Mouse (Mus musculus): Measurements from ENCODE around the gene Adora1. TPM values are rescaled to one million over a fixed set of nuclear protein-coding genes. Genes with fewer than 3 reads are reported as not detected.
A peak's percentile ranks its signal among the peaks of the same experiment; 100 is the strongest.

The Adora1 gene
- polyA plus RNA-seq, 1 experiment from 2014 or later = 0.08 TPM

DNA sequence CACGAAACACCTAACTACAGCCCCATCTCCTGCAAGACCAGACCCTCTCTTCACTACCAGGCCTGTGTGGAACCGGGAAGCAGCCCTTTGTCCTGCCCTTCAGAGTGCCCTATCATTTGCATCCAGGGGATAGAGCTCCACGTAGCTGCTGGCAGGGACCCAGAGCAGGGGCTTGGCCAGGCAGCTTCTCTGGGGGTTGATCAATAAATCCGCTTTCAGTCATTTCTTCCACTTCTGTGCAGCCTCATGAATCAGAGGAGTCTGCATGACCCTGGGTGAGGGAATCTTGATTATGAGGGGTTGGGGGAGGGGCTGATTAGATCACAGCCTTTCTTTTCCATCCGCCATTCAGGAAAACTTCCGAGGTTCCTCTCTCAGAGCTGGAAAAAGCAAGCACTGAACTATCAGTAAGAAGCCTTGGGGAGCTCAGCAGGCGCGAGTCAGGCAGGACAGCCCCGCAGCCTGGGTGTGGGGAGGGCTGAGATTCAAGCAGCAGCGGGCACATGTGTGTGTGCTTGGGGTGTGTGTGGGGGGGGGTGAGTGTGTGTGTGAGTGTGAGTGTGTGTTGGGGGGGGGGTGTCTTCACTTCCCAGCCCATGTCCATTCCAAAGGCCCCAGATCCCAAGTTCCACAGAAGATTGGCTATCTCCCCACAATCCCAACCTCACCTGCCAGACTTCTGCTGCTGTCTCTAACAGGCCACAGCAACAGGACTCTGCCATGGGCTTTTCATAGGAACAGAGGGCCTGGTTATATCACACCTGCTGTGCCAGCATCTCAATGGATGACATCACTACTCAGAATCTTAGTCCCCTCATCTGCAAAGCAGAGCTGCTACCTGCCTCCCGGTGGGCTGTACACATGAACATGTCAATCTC, 19.2 kb downstream of the Adora1 start:
- WGBS = 15% methylated on average over 11 of the region's 11 CpGs
- peak overlapping the region; percentile 46; the same call in 1 of the 2 replicates for H3K9ac ChIP-seq (ENCODE audit: low read length)
- no peaks in the 10 kb centered on the region for H3K9me3 ChIP-seq (ENCODE audit: control insufficient read depth, low read length)
- H3K27me3 ChIP-seq (ENCODE audit: control insufficient read depth, insufficient read depth, low read length) = no peaks in the 10 kb centered on the region
- no peaks in the 10 kb centered on the region for H3K36me3 ChIP-seq (ENCODE audit: control insufficient read depth, insufficient read depth, low read length)
- peak overlapping the region; percentile 11; the same call in 1 of the 2 replicates for H3K27ac ChIP-seq (ENCODE audit: low read depth, low read length)
- H3K4me2 ChIP-seq = 0 out of 2 replicates have a peak overlapping the region, but pooled peaks have one; percentile 12
- ATAC-seq (ENCODE audit: low FRiP score) (peak; percentile 67; the same call in 1 of the 2 replicates), DNase-seq (ENCODE audit: low spot score, missing footprints) (peak; percentile 91)
- H3K4me3 ChIP-seq (ENCODE audit: low read depth, low read length) = no peak overlapping the region
- peaks cover 9% of the 10 kb centered on the region for H3K4me1 ChIP-seq (ENCODE audit: control insufficient read depth, insufficient read depth, low read length)

- no peak overlapping the region for H3K27ac ChIP-seq (ENCODE audit: low read depth, low read length)
- ATAC-seq (ENCODE audit: low FRiP score) (no peak), DNase-seq (ENCODE audit: low spot score, missing footprints) (peak; percentile 77)
- H3K4me2 ChIP-seq = no peak overlapping the region
- H3K9ac ChIP-seq (ENCODE audit: low read length) = no peak overlapping the region
- H3K9me3 ChIP-seq (ENCODE audit: control insufficient read depth, low read length) = no peaks in the 10 kb centered on the region
- H3K4me1 ChIP-seq (ENCODE audit: control insufficient read depth, insufficient read depth, low read length) = peaks cover 9% of the 10 kb centered on the region
- 46% methylated on average over 7 of the region's 7 CpGs for WGBS
- no peak overlapping the region for H3K4me3 ChIP-seq (ENCODE audit: low read depth, low read length)
- no peaks in the 10 kb centered on the region for H3K36me3 ChIP-seq (ENCODE audit: control insufficient read depth, insufficient read depth, low read length)
- no peaks in the 10 kb centered on the region for H3K27me3 ChIP-seq (ENCODE audit: control insufficient read depth, insufficient read depth, low read length)
Observed at GRCm38 (mm10) chr1:134215059-134215458, 20.2 kb downstream of the Adora1 start.

- WGBS = 78% methylated on average over 7 of the region's 7 CpGs
- H3K9me3 ChIP-seq (ENCODE audit: control insufficient read depth, low read length) = no peaks in the 10 kb centered on the region
- no peak overlapping the region for H3K27ac ChIP-seq (ENCODE audit: low read depth, low read length)
- DNase-seq (ENCODE audit: low spot score, missing footprints) (no peak), ATAC-seq (ENCODE audit: low FRiP score) (no peak)
- H3K36me3 ChIP-seq (ENCODE audit: control insufficient read depth, insufficient read depth, low read length) = no peaks in the 10 kb centered on the region
- H3K27me3 ChIP-seq (ENCODE audit: control insufficient read depth, insufficient read depth, low read length) = no peaks in the 10 kb centered on the region
- peaks cover 9% of the 10 kb centered on the region for H3K4me1 ChIP-seq (ENCODE audit: control insufficient read depth, insufficient read depth, low read length)
- H3K9ac ChIP-seq (ENCODE audit: low read length) = no peak overlapping the region
- H3K4me3 ChIP-seq (ENCODE audit: low read depth, low read length) = no peak overlapping the region
- H3K4me2 ChIP-seq = no peak overlapping the region
Observed at GRCm38 (mm10) chr1:134213405-134213804, 21.8 kb downstream of the Adora1 start.

DNA sequence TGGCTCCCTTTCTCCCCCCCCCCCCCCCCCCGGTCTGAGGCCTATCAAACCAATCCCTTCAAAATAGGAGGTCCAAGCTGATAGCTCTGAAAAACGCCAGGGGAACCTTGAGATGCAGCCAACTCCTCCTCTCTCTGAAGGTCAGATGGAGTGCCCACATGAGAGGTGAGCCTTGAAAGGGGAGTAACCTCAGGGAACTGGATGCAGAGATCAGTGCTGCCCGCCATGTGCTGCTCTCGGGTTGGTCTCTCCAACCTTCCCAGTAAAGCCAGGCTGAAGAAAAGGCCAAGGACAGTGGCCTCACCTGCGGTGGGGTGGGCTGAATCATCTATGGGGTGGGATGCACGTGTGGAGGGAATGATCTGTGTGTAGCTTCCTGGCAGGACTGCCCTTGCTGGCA, 22.9 kb downstream of the Adora1 start:
- WGBS = 71% methylated on average over 6 of the region's 6 CpGs
- ATAC-seq (ENCODE audit: low FRiP score) = no peak
- no peak overlapping the region for H3K4me3 ChIP-seq (ENCODE audit: low read depth, low read length)
- H3K27ac ChIP-seq (ENCODE audit: low read depth, low read length) = no peak overlapping the region
- H3K9me3 ChIP-seq (ENCODE audit: control insufficient read depth, low read length) = no peaks in the 10 kb centered on the region
- H3K9ac ChIP-seq (ENCODE audit: low read length) = no peak overlapping the region
- no peaks in the 10 kb centered on the region for H3K36me3 ChIP-seq (ENCODE audit: control insufficient read depth, insufficient read depth, low read length)
- DNase-seq (ENCODE audit: low spot score, missing footprints) = no peak
- no peak overlapping the region for H3K4me2 ChIP-seq
- peaks cover 9% of the 10 kb centered on the region for H3K4me1 ChIP-seq (ENCODE audit: control insufficient read depth, insufficient read depth, low read length)
- H3K27me3 ChIP-seq (ENCODE audit: control insufficient read depth, insufficient read depth, low read length) = no peaks in the 10 kb centered on the region

DNA sequence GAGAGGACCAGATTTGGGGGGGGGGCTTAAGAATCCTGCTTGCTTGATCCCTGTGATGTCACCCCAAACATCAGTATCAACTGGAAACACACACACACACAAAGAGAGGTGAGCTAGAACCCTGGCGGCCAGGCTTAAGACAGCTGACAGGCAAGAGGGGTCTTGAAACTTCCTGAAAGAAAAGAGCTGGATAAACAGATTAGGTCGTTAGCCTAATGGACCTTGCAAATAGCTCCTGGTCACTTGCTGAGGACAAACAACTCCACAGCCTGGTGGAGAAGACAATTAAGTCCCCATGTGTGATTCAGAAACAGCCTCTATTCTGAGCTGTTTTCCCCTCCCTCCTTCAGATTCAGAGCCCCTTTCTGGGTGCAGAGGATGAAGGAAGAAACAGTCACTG, 23.6 kb downstream of the Adora1 start:
- Histone ChIP-seq H3K9me3 (ENCODE audit: control insufficient read depth, low read length) (no peaks in the 10 kb centered on the region), H3K36me3 (ENCODE audit: control insufficient read depth, insufficient read depth, low read length) (no peaks in the 10 kb centered on the region), H3K4me1 (ENCODE audit: control insufficient read depth, insufficient read depth, low read length) (peaks cover 9% of the 10 kb centered on the region), H3K9ac (ENCODE audit: low read length) (no peak overlapping the region), H3K27ac (ENCODE audit: low read depth, low read length) (no peak overlapping the region), H3K27me3 (ENCODE audit: control insufficient read depth, insufficient read depth, low read length) (no peaks in the 10 kb centered on the region), H3K4me2 (no peak overlapping the region), H3K4me3 (ENCODE audit: low read depth, low read length) (no peak overlapping the region)
- DNase-seq (ENCODE audit: low spot score, missing footprints) (no peak), ATAC-seq (ENCODE audit: low FRiP score) (no peak)
- 5% methylated on average over 2 of the region's 2 CpGs for WGBS

DNA sequence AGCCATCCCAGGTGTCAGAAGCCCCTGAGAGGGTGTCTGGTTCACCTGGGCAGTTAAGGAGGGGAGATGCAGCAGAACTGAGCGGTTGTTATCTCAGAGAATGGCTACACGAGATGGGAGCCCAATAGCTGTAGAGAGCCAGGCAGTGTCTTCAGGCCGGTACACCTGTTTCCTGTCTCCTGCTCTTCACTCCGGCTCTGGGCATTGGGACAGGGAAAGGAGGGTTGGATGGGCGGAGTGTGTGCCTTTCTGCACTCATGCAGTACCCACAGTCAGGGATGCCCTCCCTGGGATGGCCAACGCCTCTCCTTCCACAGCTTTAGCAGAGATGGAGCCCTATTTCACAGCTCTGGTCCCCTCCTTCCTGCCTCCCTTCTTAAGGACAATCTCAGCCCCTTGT, 24.2 kb downstream of the Adora1 start:
- no peak overlapping the region for H3K27ac ChIP-seq (ENCODE audit: low read depth, low read length)
- ATAC-seq (ENCODE audit: low FRiP score) = no peak
- H3K4me1 ChIP-seq (ENCODE audit: control insufficient read depth, insufficient read depth, low read length) = peaks cover 6% of the 10 kb centered on the region
- DNase-seq (ENCODE audit: low spot score, missing footprints) = no peak
- no peaks in the 10 kb centered on the region for H3K9me3 ChIP-seq (ENCODE audit: control insufficient read depth, low read length)
- no peaks in the 10 kb centered on the region for H3K36me3 ChIP-seq (ENCODE audit: control insufficient read depth, insufficient read depth, low read length)
- WGBS = 77% methylated on average over 6 of the region's 6 CpGs
- H3K27me3 ChIP-seq (ENCODE audit: control insufficient read depth, insufficient read depth, low read length) = no peaks in the 10 kb centered on the region
- H3K4me3 ChIP-seq (ENCODE audit: low read depth, low read length) = no peak overlapping the region
- no peak overlapping the region for H3K4me2 ChIP-seq
- no peak overlapping the region for H3K9ac ChIP-seq (ENCODE audit: low read length)

- H3K4me3 ChIP-seq (ENCODE audit: low read depth, low read length) = no peak overlapping the region
- 57% methylated on average over 6 of the region's 6 CpGs for WGBS
- H3K9me3 ChIP-seq (ENCODE audit: control insufficient read depth, low read length) = no peaks in the 10 kb centered on the region
- no peaks in the 10 kb centered on the region for H3K36me3 ChIP-seq (ENCODE audit: control insufficient read depth, insufficient read depth, low read length)
- ATAC-seq (ENCODE audit: low FRiP score) (no peak), DNase-seq (ENCODE audit: low spot score, missing footprints) (no peak)
- H3K27ac ChIP-seq (ENCODE audit: low read depth, low read length) = no peak overlapping the region
- no peak overlapping the region for H3K9ac ChIP-seq (ENCODE audit: low read length)
- H3K27me3 ChIP-seq (ENCODE audit: control insufficient read depth, insufficient read depth, low read length) = no peaks in the 10 kb centered on the region
- no peaks in the 10 kb centered on the region for H3K4me1 ChIP-seq (ENCODE audit: control insufficient read depth, insufficient read depth, low read length)
- no peak overlapping the region for H3K4me2 ChIP-seq
Observed at GRCm38 (mm10) chr1:134210179-134210755, 25.0 kb downstream of the Adora1 start.

- no peaks in the 10 kb centered on the region for H3K27me3 ChIP-seq (ENCODE audit: control insufficient read depth, insufficient read depth, low read length)
- ATAC-seq (ENCODE audit: low FRiP score) = no peak
- WGBS = 63% methylated on average over 5 of the region's 5 CpGs
- no peaks in the 10 kb centered on the region for H3K4me1 ChIP-seq (ENCODE audit: control insufficient read depth, insufficient read depth, low read length)
- H3K9ac ChIP-seq (ENCODE audit: low read length) = no peak overlapping the region
- H3K4me2 ChIP-seq = no peak overlapping the region
- DNase-seq (ENCODE audit: low spot score, missing footprints) = no peak
- no peaks in the 10 kb centered on the region for H3K9me3 ChIP-seq (ENCODE audit: control insufficient read depth, low read length)
- H3K4me3 ChIP-seq (ENCODE audit: low read depth, low read length) = no peak overlapping the region
- H3K27ac ChIP-seq (ENCODE audit: low read depth, low read length) = no peak overlapping the region
- H3K36me3 ChIP-seq (ENCODE audit: control insufficient read depth, insufficient read depth, low read length) = no peaks in the 10 kb centered on the region
Observed at GRCm38 (mm10) chr1:134206085-134206484, 29.1 kb downstream of the Adora1 start.

GRCm38 (mm10) chr1:134205296-134206018, 29.8 kb downstream of the Adora1 start:
- H3K27ac ChIP-seq (ENCODE audit: low read depth, low read length) = no peak overlapping the region

More at GRCm38 (mm10) chr1:134205296-134206018, 29.8 kb downstream of the Adora1 start:
- H3K9ac ChIP-seq (ENCODE audit: low read length) = no peak overlapping the region
- H3K36me3 ChIP-seq (ENCODE audit: control insufficient read depth, insufficient read depth, low read length) = no peaks in the 10 kb centered on the region
- no peaks in the 10 kb centered on the region for H3K4me1 ChIP-seq (ENCODE audit: control insufficient read depth, insufficient read depth, low read length)
- no peak overlapping the region for H3K4me2 ChIP-seq
- WGBS = 63% methylated on average over 9 of the region's 9 CpGs
- DNase-seq (ENCODE audit: low spot score, missing footprints) = no peak
- no peaks in the 10 kb centered on the region for H3K9me3 ChIP-seq (ENCODE audit: control insufficient read depth, low read length)
- no peak overlapping the region for H3K4me3 ChIP-seq (ENCODE audit: low read depth, low read length)
- H3K27me3 ChIP-seq (ENCODE audit: control insufficient read depth, insufficient read depth, low read length) = no peaks in the 10 kb centered on the region
- ATAC-seq (ENCODE audit: low FRiP score) = no peak
